Mouse (Mus musculus) lung, adult 2 months (tissue): ENCODE data around the gene Ccrl2.
A peak's percentile ranks its signal among the peaks of the same experiment; 100 is the strongest.

ENCODE experiments used
- CTCF ChIP-seq: fragments of 200-500 bp; IDR thresholded peaks from 2 replicates; pipeline ENCODE4 v1.5.1; 2011; ENCODE audit warnings: mild to moderate bottlenecking, low read length, control low read depth; ENCODE audit not compliant: insufficient read depth
- POLR2A ChIP-seq: fragments of 200-500 bp; IDR thresholded peaks from 2 replicates; pipeline ENCODE4 v1.6.1; 2011; ENCODE audit warnings: low read depth, mild to moderate bottlenecking, control low read depth, low read length, borderline replicate concordance; ENCODE audit errors: extremely low read depth

GRCm38 (mm10) chr9:111093094-111093493, 35.8 kb upstream of the Ccrl2 start:
- peak; percentile 96 for TF ChIP-seq CTCF
- no peak for TF ChIP-seq POLR2A
